Mouse (Mus musculus): Measurements from ENCODE around the gene Vmn1r118. TPM values are rescaled to one million over a fixed set of nuclear protein-coding genes. Genes with fewer than 3 reads are reported as not detected.

The Vmn1r118 gene
- not detected in 2 replicates for polyA plus RNA-seq (2012)

GRCm38 (mm10) chr7:20912247-20912646 is at the start of gene Vmn1r118:
Vmn1r118 (minus strand) TSS chr7:20912347.

GRCm38 (mm10) chr7:20884021-20884420 is 28.1 kb downstream of the Vmn1r118 start, which contains the start of gene Vmn1r117:
Vmn1r117 (minus strand) TSS chr7:20884121.

GRCm38 (mm10) chr7:20871956-20872355 is 40.2 kb downstream of the Vmn1r118 start, which contains the start of gene Vmn1r116:
Vmn1r116 (plus strand) TSS chr7:20872256.

Other genes with a start within 250 kb of the Vmn1r118 start
- not detected in 2 replicates for gene Vmn1r107, start 243.4 kb downstream of the Vmn1r118 start, polyA plus RNA-seq (2012)
- not detected in 2 replicates for gene Vmn1r111, start 209.1 kb downstream of the Vmn1r118 start, polyA plus RNA-seq (2012)
- not detected in 2 replicates for gene Gm10668, start 181.7 kb downstream of the Vmn1r118 start, polyA plus RNA-seq (2012)
- not detected in 2 replicates for gene Vmn1r112, start 141.2 kb downstream of the Vmn1r118 start, polyA plus RNA-seq (2012)
- not detected in 2 replicates for gene Vmn1r113, start 125.1 kb downstream of the Vmn1r118 start, polyA plus RNA-seq (2012)
- gene Vmn1r114, start 100.2 kb downstream of the Vmn1r118 start, polyA plus RNA-seq (2012) = not detected in 2 replicates
- not detected in 2 replicates for gene Vmn1r115, start 67.4 kb downstream of the Vmn1r118 start, polyA plus RNA-seq (2012)
- not detected in 2 replicates for gene Vmn1r116, start 40.1 kb downstream of the Vmn1r118 start, polyA plus RNA-seq (2012)
- gene Vmn1r117, start 28.2 kb downstream of the Vmn1r118 start, polyA plus RNA-seq (2012) = not detected in 2 replicates
- gene Vmn1r119, start 100.1 kb upstream of the Vmn1r118 start, polyA plus RNA-seq (2012) = 0.22 TPM in 1 of 2 replicates, not detected in the other
- not detected in 2 replicates for gene Vmn1r120, start 141.4 kb upstream of the Vmn1r118 start, polyA plus RNA-seq (2012)
- gene Vmn1r121, start 186.2 kb upstream of the Vmn1r118 start, polyA plus RNA-seq (2012) = not detected in 2 replicates
- not detected in 2 replicates for gene Vmn1r122, start 221.8 kb upstream of the Vmn1r118 start, polyA plus RNA-seq (2012)
- gene Vmn1r123, start 249.8 kb upstream of the Vmn1r118 start, polyA plus RNA-seq (2012) = not detected in 2 replicates